Mouse (Mus musculus) CD8-positive naive resting alpha-beta T cell, adult 2 months (primary cell): ENCODE measurements at regions not wholly inside any gene's neighbourhood (a gene's known extent, or its start where the extent isn't known, plus 50 kb on each side); places are given as distances from the start of the nearest gene placed in this dataset.

ENCODE experiments used
- DNase-seq, 2 experiments: peaks; one replicate each; pipeline ENCODE4 v3.0.0; 2022; ENCODE audit warnings: low read depth in 2 of 2, low spot score in 2 of 2

DNA sequence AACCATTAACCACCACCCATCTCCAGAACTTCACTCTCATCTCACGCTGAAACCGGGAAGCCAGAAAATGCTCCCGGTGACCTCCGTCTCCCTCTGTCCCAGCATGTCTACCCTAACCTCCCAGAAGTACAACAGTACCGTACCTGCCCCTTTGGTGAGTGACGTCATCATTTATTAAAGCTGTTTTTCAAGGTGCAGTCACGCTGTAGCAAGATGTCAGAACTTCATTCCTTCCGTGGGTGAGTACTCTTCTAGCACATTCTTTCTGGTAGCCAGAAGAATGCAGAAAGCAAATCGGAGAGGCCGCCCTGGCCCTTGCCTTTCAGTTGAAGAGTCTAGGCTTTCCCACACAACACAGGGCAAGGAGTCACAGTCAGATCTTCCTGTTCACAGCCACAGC lies 215.1 kb upstream of the Arid1b start:
- DNase-seq: no peak

DNA sequence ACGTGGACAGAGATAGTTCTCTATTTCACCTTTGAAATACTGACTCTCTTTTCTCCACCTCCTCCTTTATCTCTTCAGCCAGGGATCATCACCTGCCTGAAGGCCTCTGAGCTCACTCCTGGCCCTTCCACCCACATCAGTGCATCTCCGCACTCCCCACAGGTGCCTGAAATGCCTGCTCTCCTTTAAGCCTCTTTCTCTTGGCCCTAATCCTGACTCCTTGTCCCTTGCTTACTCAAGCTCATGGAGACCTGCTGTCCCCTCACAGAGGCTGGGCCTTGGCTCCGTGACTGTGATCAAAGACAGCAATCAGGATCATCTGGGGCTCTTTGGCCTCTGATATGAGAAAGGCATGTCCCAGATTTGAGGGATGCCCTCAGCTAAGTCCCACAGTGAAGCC lies 212.5 kb upstream of the Arid1b start:
- DNase-seq: no peak

DNA sequence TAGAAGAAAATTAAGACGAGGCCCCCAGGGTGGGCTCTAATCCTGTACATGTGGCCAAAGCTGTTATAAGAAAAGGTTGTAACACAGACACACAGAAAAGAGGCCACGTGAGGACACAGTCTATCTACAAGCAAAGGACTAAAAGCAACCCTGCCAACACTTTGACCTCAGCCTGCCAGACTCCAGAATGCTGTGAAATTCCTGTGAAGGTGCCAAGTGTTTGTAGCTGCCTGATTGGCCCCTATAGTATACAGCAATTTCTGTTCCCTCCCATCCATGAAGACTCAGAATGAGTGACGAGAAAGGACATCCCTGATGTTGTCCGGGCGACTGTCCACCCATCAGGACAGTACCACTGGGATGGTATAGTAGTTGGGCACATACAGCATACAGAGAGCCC lies 209.8 kb upstream of the Arid1b start:
- DNase-seq: no peak

DNA sequence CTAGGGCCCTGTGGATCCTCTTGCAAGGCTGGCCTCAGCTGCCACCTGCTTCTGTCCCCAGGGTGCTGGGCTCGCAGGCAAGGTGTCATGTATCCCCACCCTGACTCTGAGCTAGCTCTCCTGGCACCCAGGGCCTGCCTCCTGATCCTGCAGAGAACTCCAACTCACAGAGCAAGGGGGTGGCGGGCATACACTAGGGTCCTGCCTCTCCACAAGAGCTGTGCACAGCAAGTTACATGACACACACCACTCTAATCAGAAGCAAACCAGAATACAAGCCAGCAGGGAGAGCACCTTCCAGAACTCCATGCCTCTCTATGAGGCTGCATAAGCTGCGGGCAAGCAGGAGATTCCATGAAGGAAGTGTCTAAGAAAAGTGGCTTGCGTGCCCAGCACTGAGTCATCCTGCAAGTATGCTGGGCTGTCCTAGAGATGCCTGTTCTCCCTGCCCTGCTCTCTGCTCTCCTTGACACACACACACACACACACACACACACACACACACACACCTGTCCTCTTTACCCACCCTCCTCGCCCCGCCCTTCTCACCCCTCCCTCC lies 208.8 kb upstream of the Arid1b start:
- DNase-seq: no peak

DNA sequence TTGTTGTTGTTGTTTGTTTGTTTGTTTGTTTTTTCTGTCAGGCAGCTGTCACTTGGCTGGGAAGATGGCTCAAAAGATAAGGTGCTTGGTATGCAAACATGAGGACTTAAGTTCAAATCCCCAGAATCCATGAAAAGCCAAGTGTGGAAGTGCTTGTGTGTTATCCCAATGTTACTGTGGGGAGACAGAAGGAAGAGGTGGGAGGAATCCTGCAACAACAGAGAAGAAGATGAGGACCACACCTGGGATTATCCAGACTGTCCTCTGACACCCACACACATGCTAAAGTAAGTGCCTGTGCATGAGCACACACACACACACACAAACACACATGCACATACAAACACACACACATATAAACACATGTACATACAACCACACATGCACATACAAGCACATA lies 207.6 kb upstream of the Arid1b start:
- no peak for DNase-seq

DNA sequence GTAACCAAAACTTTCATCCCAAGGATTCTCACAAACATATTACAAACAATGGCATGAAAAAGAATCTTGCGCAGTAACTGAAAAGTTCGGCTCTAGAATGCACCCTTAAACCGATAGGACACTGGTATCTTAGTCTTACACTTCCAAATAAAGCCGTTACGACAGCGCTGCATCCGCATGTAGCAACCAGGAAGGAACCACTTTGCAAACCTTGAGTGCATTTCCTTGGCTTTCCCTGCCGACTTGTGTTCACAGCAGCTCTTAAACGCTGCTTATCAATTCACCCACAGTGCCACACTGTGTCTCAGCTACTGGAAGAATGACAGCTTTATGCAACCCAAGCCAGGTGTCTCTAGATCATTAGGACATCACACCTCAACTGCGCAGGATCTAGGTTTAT lies 202.3 kb upstream of the Arid1b start:
- DNase-seq: no peak

DNA sequence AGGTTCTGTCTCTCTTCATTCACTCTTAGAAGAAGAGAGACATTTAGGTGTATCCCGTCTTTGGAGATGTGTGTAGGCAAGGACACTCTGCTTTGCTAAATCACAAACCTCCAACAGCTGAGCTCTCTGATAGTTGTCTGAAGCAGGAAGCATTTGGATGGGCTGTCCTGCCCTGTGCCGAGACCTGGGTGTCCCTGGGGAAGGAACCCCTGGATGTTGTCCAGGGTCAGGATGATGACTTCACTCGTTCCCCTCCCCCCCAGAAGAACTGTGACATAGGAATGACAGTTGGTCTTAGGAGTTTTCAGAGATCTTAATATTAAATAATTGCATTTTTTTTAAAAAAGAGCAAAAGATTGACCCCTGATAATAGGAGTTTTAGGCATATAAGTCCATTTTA lies 197.9 kb upstream of the Arid1b start:
- DNase-seq: no peak

DNA sequence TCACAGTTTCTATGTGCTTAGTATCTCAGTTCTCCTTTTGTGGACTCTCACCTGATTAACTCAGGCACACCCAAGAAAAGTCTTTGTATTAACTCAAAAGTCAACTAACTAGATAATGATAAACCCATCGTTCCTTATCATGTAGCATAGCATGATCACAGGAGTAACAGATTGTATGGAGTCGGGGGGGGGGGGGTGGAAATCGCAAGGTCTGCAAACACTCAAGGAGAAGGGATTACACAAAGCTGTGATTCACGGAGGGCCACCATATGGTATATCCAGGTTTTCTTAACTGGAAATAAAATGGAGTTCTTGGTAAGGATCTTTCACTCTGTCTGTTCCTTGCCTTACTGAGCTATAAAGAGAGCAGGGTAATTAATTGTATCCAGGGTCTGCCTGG lies 190.1 kb upstream of the Arid1b start:
- no peak for DNase-seq

DNA sequence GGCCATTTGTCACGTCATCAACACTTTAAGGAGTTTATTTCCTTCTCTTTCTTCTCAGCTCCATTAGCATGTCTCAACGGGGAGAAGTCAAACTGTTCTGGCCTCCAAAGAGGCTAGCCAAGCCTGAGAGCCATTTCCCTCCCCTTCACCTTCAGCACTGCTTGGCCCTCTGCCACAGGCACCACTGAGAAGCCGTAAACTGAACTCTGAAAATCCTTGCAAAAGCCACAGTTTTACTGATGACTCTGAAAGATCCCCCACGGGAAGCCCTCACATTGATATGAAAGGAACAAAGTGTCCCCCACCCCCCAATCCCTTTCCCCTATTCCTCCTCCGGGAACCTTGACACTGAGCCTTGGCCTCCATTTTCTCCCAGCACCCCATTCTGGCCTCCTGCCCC lies 188.1 kb upstream of the Arid1b start:
- no peak for DNase-seq

DNA sequence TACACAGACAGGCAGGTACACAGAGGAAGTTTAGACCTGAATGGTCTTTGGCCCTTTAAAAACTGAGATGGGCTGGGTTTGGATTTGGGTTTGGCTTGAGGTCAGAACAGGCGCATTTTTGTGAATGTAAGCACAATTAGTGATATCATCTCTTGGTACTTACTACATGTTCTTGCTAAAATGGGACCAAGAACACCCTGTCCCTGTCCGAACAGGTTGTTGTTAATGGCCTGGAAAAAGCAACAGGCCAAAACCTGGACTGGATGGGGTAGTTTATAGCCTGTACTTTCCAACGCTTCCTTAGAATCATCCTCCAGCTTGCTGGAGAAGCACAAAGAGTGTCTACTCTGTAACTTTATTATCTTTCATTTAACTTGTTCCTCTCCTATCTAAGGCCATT lies 185.2 kb upstream of the Arid1b start:
- no peak for DNase-seq

DNA sequence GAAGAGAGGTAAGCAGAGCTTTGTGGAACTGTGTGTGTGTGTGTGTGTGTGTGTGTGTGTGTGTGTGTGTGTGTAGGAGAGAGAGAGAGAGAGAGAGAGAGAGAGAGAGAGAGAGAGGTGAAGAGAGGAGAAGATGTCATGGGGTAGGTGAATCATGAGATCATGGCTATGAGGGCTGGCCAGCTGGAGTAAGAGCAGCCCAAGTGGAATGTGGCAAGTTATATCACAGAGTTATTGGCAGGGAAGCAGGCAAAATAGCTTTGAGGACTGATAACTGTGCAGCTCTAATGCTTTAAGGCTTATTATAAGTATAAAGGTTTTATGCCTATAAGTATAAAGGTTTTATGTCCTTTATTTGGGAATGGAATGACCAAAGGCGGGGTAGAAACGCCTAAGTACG lies 180.9 kb upstream of the Arid1b start:
- DNase-seq: no peak

DNA sequence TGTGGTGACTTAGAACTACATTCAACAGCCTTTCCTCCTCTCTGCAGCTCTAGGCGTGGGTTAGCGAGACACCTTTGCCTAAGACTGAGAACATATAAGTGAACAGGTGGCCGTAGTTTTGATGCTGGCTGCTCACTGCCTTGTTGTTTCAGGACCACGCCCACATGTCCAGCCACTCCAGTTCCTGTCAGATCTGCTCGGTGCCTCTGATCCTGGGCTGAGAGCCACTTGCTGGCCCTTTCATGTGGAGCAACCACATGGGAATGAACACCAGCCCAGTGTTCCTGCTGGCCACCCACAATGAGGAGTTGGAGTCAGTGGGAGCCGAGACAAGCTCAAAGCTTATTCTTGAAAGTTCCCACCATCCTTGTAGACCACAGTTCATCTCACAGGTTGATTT lies 180.5 kb upstream of the Arid1b start:
- DNase-seq: no peak

DNA sequence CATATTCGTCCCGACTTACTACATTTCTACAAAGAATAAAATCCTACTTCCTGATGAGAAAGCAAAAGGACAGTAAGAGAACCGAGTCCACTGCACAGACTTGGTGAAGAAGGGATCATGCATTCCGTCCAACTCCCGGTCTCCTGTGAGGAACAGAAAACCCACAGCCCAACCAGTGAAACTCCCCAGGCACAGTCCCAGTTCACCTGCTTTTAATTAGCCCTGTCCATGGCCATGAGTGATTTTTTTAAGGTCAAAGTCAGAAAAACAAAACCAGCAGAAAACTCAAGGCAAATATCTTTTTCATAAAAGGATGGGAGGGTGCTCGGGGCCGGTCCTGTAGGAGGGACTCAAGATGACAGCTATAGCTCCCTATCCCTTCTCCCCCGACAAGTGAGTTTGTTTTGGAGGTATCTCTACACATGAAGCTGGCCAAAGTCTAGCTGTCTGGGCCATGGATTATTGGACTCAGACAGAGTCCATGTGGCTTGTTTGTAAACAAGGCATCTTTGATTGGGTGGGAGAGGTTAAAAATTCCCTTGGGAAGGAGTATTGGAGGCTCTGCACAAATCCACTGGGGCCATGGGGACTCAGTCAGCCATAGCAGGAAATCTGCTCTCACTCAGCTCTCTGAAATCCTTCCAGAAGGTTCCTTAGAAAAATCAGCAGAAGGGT lies 168.8 kb upstream of the Arid1b start:
- DNase-seq: no peak

DNA sequence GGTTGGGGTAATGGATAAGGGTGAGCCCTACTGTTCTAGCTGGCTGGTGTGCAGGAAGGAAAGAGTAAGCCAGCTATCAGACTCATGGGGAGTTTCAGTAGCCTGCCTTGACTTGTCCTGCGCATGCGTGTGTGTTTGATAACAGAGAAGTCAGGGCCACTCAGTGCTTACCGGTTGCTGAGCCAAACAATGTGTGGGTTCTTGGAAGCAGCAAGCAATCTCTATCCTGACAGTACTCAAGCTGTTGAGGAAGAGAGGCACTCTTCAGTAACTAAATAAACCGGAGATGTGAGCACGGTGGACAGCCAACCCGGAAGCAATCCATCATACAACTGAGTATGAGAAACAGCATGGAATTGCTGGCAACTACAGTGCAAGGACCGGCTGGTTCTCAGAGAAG lies 160.1 kb upstream of the Arid1b start:
- no peak for DNase-seq

DNA sequence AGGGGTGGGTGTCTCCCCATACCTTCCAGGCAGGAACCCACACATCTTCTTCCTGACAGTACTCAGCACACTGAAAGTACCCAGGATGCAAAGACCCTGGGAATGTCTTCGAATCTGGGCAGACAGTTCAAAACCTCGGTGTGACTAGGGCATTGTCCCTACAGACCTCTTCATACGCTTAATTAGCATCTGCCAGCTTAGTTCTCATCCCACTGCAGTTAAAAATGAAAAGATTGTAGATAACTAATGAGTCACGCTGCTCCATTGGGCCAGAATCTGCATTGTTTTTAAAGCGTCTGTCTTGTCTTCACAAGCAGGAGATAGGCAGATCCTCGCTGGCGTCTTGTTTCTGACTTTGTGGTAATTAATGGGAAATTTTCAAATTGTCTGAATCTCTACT lies 159.6 kb upstream of the Arid1b start:
- no peak for DNase-seq

DNA sequence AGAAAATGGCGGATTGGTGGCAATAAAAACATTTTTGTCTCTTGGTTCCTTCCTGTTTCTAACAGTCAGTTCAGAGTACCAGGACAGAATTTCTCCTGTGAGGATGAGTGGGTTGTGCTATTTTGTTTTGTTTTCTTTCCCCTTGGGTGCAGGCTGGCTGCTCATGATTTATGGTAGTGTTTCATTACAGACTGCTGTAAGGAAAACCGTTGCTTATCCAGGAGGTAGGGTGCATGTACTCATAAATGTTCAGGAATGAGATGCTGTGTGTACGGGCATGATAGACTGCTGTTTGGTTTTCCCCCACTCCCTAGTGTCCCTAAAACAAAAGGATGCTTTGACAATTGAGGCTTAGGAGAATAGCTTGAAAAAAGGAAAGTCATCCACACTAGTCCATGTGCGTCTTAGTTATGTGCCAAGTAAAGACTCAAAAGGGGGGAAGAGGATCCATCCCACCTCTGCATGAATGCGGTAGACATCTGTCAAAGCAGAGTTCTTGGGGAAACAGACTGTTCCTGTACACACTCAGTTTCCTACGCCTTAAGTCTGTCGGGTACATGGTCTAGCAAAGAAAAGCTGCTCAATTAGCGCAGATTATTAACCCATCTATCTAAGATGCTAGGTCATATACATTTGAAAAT lies 158.9 kb upstream of the Arid1b start:
- DNase-seq: no peak

DNA sequence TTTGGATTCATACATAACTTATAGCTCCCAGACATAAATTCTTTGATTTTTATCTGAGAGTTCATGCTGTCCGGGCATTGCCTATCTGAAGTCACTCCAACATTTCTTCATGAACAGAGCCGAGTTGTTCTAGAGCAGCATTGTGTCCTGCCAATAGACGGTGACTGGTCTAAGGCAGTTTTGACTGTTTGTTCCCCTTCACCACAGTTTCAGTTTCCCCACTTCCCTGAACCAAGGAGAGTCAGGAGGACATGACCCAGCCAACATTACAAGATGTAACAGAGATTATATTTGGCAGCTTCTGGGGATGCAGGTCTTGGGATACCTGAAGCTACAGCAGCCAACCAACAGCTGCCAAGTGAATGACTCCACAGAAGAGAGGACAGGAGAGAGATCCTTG lies 154.0 kb upstream of the Arid1b start:
- no peak for DNase-seq

DNA sequence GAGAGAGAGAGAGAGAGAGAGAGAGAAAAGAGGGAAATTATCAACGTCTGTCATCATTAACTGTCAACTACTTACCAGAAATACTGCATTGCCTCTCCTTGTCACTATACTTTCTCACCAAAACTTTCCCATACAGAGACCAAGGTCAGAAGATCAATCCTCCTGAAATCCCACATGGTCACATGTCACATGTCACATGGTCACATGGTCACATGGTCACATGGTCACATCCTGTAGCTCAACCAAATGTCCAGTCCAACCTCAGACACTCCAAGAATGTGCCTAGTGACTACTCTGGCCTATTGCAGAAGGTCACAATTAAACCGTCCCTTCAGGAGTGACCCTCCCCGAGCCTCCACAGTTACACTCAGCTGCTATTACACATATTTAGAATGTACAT lies 135.8 kb upstream of the Arid1b start:
- DNase-seq: no peak

DNA sequence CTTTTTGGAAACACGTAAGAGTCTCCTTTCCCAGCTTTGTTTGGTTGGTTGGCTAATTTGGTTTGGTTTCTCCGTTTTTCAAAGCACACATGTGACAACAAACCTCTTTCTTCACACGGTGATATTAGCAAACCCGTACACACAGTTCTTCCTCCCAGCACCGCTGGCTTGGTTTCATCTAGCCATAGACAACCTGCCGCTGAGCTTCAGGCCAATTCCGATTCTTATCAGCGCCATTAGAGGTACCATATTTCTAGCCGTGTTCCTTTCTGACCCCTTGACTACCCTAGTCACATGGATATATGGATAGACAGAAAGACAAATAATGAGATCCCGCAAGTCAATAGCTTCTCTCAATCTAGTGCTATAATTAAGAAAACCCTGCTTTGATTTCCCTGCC lies 129.2 kb upstream of the Arid1b start:
- no peak for DNase-seq

DNA sequence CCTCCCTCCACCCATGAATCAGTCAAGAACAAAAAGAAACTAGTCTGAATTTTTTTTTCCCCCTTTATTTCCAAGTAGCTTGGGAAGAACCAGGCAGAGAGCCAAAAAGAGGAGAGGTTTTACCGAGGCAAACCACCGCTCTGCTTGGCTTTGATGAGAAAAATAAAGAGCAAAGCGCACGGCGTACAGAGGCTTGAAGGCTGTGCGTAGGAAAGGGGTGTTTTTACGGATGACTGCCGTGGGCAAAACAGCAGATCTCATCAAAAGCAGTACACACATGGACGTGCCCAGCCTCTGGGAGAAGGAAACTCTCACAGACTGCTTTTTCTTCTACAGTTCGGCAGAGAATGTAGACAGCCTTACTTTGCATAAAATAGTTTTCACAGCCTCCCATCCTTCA lies 128.5 kb upstream of the Arid1b start:
- DNase-seq: no peak

DNA sequence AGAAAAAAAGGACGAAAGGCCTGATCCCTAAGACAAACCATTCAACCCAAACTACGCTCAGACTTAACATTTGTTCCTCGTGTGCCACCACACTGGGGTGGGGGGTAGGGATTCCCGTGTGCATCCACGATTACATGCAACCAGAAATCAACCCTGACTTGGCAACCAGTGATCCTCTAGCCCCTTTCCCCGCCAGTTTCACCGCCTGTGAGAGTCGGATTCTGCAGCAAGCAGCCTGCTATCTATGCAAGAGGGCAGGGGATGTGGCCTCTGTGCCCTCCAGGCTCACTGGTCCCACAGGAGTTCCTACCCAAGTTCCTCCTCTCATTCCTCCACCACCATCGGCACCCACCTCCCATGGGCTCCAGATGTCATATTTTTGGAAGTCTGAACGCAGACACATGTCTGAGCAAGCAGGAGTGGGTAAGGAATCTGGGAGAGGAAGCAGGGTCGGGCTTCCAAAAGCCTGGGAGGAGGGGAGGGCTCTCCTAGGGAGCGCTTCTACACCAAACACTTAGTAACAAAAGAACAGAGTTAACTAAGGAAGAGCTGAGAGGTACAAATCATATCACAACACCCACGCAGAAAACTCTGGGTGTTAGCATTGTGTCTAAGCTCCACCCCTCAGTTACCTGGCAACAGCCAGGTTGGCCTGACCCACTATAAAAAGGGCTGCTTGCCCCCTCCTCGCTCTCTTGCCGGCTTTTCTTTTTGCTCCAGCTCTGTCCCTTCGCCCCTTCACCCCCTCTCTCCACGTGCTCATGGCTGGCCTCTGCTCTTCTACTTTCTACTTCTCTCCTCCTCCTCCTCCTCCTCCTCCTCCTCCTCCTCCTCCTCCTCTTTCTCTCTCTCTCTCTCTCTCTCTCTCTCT lies 127.9 kb upstream of the Arid1b start:
- no peak for DNase-seq

DNA sequence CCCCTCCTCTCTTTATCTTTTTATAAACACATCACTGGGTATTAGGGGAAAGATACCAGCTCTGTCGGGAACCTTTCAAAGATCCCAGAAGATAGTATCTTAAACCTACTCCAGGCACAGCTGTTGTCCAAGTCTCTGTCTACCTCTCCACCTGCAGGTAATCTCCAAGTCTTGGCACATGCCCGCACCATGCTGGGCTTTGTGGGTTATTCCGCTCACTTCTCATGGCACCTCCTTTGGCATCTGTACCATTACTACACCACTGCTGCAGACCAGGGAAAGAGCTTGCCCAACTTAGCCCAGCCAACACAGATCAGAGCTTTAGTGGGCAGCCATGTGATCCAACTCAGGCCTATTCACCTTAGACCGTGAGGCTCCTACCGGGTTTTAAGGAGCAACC lies 127.0 kb upstream of the Arid1b start:
- no peak for DNase-seq
